Mouse (Mus musculus) neural tube, embryonic 15.5 days (tissue): ENCODE measurements around the gene Dag1. TPM values are rescaled to one million over a fixed set of nuclear protein-coding genes. Genes with fewer than 3 reads are reported as not detected.

ENCODE experiments used
- ATAC-seq: fragments of 200-750 bp; cut with Nextera tagmentation; 2 replicates; pipeline ENCODE4 v1.8.0; 2017; ENCODE audit warnings: mild to moderate bottlenecking, moderate TSS enrichment, moderate library complexity; ENCODE audit not compliant: low FRiP score
- H3K27ac ChIP-seq: fragments of 300-500 bp; sonication (generic); replicated peaks from 2 replicates; pipeline ENCODE4 v1.5.1; 2015; ENCODE audit warnings: mild to moderate bottlenecking, inconsistent platforms
- H3K27me3 ChIP-seq: fragments of 300-500 bp; sonication (generic); replicated peaks from 2 replicates; pipeline ENCODE4 v1.6.1; 2015; ENCODE audit warnings: inconsistent platforms
- H3K36me3 ChIP-seq: fragments of 300-500 bp; sonication (generic); 2 replicates; pipeline ENCODE4 v1.6.1; 2015; ENCODE audit warnings: inconsistent platforms
- H3K4me1 ChIP-seq: fragments of 300-500 bp; sonication (generic); 2 replicates; pipeline ENCODE4 v1.6.1; 2015; ENCODE audit warnings: inconsistent platforms
- H3K4me2 ChIP-seq: fragments of 300-500 bp; sonication (generic); 2 replicates; pipeline ENCODE4 v1.6.1; 2015; ENCODE audit warnings: inconsistent platforms, mild to moderate bottlenecking, moderate library complexity
- H3K4me3 ChIP-seq: fragments of 300-500 bp; sonication (generic); replicated peaks from 2 replicates; pipeline ENCODE4 v1.5.1; 2015; ENCODE audit warnings: mild to moderate bottlenecking, inconsistent platforms
- H3K9ac ChIP-seq: fragments of 300-500 bp; sonication (generic); replicated peaks from 2 replicates; pipeline ENCODE4 v1.6.1; 2015; ENCODE audit warnings: mild to moderate bottlenecking, inconsistent platforms
- H3K9me3 ChIP-seq: fragments of 300-500 bp; sonication (generic); replicated peaks from 2 replicates; pipeline ENCODE4 v1.6.1; 2016; ENCODE audit warnings: inconsistent platforms
- WGBS: fragments of 180-500 bp; shearing (Covaris S2); methylation state at CpG from one replicate; pipeline ENCODE4 v1.1.7; 2015; ENCODE audit warnings: mixed read lengths; 5-methylcytosine and 5-hydroxymethylcytosine counted together
- polyA plus RNA-seq: library from polyadenylated mRNA; unstranded; fragments of >200 nt; fragmentation: Nextera tagmentation; extraction: Ambion mirVana; gene quantifications from 2 replicates; pipeline ENCODE4 v1.2.1, GENCODE M21; 2015

Gene Dag1
- polyA plus RNA-seq, 1 experiment from 2014 or later, result 64.0 TPM

DNA sequence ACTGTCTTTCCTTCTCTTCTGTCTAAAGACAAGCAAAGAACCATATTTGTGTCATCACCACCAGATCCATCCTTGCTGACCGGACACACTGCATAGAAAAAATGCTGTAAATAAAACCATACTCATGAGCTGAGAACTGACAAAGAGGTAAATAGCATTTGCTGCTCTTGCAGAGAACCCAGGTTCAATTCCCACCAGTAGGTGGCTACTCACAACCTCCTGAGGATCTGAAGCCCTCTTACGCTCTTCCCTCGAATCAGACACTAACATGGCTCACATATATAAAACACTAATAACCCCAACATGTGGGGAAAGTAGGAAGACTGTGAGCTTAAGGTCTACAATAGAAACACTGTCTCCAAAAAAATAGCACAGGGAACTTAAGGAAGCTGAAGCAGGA is 18.8 kb downstream of the Dag1 start:
- no peak for ATAC-seq

GRCm38 (mm10) chr9:108244540-108244939 is 19.2 kb downstream of the Dag1 start:
- no peak overlapping the region for H3K9ac ChIP-seq
- no peak for ATAC-seq
- H3K36me3 ChIP-seq, result peaks cover 30% of the 10 kb centered on the region
- no peak overlapping the region for H3K4me2 ChIP-seq
- no peaks in the 10 kb centered on the region for H3K27me3 ChIP-seq
- WGBS, result 96% methylated on average over 3 of the region's 3 CpGs
- H3K4me3 ChIP-seq, result no peak overlapping the region
- H3K4me1 ChIP-seq, result no peaks in the 10 kb centered on the region
- no peaks in the 10 kb centered on the region for H3K9me3 ChIP-seq
- H3K27ac ChIP-seq, result no peak overlapping the region

More for the DNA sequence above, 18.8 kb downstream of the Dag1 start:
- 90% methylated on average over 3 of the region's 3 CpGs for WGBS
- Histone ChIP-seq H3K4me1 (no peaks in the 10 kb centered on the region), H3K27ac (no peak overlapping the region), H3K9me3 (no peaks in the 10 kb centered on the region), H3K4me2 (no peak overlapping the region), H3K27me3 (no peaks in the 10 kb centered on the region), H3K4me3 (no peak overlapping the region), H3K9ac (no peak overlapping the region), H3K36me3 (peaks cover 31% of the 10 kb centered on the region)

- no peaks in the 10 kb centered on the region for H3K27me3 ChIP-seq
- H3K36me3 ChIP-seq, result peaks cover 3% of the 10 kb centered on the region; the same call in 1 of the 2 replicates
- H3K4me1 ChIP-seq, result no peaks in the 10 kb centered on the region
- 75% methylated on average over 5 of the region's 5 CpGs for WGBS
- H3K27ac ChIP-seq, result no peak overlapping the region
- H3K4me2 ChIP-seq, result no peak overlapping the region
- H3K4me3 ChIP-seq, result no peak overlapping the region
- ATAC-seq, result no peak
- no peak overlapping the region for H3K9ac ChIP-seq
- H3K9me3 ChIP-seq, result no peaks in the 10 kb centered on the region
Observed at GRCm38 (mm10) chr9:108239951-108240350, 23.8 kb downstream of the Dag1 start.

GRCm38 (mm10) chr9:108238831-108239230 is 24.9 kb downstream of the Dag1 start:
- H3K27me3 ChIP-seq, result no peaks in the 10 kb centered on the region
- no peak overlapping the region for H3K9ac ChIP-seq
- H3K27ac ChIP-seq, result no peak overlapping the region
- H3K4me3 ChIP-seq, result no peak overlapping the region
- WGBS, result 85% methylated on average over 3 of the region's 3 CpGs
- 0 out of 2 replicates have a peak, but pooled peaks cover 5% of the 10 kb centered on the region for H3K36me3 ChIP-seq
- no peaks in the 10 kb centered on the region for H3K9me3 ChIP-seq
- H3K4me1 ChIP-seq, result no peaks in the 10 kb centered on the region
- no peak for ATAC-seq
- no peak overlapping the region for H3K4me2 ChIP-seq

- Histone ChIP-seq H3K9me3 (no peaks in the 10 kb centered on the region), H3K9ac (no peak overlapping the region), H3K27ac (no peak overlapping the region), H3K4me3 (no peak overlapping the region), H3K27me3 (no peaks in the 10 kb centered on the region), H3K4me2 (no peak overlapping the region), H3K4me1 (no peaks in the 10 kb centered on the region), H3K36me3 (0 out of 2 replicates have a peak, but pooled peaks cover 5% of the 10 kb centered on the region)
- 92% methylated on average over 2 of the region's 2 CpGs for WGBS
- ATAC-seq, result no peak
Observed at GRCm38 (mm10) chr9:108238402-108238801, 25.4 kb downstream of the Dag1 start.

DNA sequence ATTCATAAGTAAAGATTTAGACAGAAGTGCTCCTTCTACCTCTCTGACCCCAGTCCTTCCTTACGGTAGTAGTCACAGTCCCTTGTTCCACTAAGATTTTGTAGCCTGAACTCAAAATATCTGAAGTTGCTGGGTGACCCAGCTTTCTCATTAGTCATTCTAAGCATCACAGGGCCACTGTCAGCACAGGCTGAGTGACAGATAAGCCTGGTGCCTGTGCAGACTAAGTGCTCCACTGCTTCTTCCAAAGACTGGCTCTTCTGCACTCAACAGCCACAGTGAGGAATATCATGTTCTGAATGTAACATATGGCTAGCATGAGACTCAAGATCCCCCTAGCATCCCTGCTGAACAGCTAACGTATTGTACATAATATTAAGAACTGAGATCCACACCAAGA is 29.1 kb downstream of the Dag1 start:
- ATAC-seq, result no peak

DNA sequence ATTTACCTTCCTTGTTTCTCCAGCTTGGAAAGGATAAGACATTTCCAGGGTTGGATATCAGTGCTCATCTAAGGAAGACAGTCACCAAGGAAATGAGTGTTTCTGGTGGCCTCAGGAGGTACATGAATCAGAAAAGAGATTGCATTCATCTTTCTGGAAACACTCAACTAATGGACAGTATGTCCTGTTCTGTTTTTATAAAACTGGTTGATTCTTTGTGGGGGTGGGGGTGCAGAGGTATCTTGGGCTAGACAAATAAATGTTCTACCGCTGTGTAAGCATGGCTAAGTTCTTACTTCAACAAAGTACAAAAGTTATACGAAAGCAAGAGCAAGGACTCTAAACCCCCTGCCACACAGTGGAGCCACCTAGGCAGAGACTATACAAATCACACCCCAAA is 30.9 kb downstream of the Dag1 start:
- no peaks in the 10 kb centered on the region for H3K27me3 ChIP-seq
- no peaks in the 10 kb centered on the region for H3K9me3 ChIP-seq
- H3K9ac ChIP-seq, result no peak overlapping the region
- H3K27ac ChIP-seq, result no peak overlapping the region
- ATAC-seq, result no peak
- H3K4me1 ChIP-seq, result peaks cover 2% of the 10 kb centered on the region; the same call in 1 of the 2 replicates
- H3K4me3 ChIP-seq, result no peak overlapping the region
- WGBS, result 96% methylated on average over 2 of the region's 2 CpGs
- H3K4me2 ChIP-seq, result no peak overlapping the region
- H3K36me3 ChIP-seq, result peaks cover 15% of the 10 kb centered on the region; the same call in 1 of the 2 replicates

More for the DNA sequence above, 29.1 kb downstream of the Dag1 start:
- H3K4me2 ChIP-seq, result no peak overlapping the region
- no peaks in the 10 kb centered on the region for H3K4me1 ChIP-seq
- H3K9ac ChIP-seq, result no peak overlapping the region
- no peaks in the 10 kb centered on the region for H3K27me3 ChIP-seq
- no peak overlapping the region for H3K4me3 ChIP-seq
- peaks cover 11% of the 10 kb centered on the region; the same call in 1 of the 2 replicates for H3K36me3 ChIP-seq
- H3K27ac ChIP-seq, result no peak overlapping the region
- H3K9me3 ChIP-seq, result no peaks in the 10 kb centered on the region
- 92% methylated on average over 2 of the region's 2 CpGs for WGBS

DNA sequence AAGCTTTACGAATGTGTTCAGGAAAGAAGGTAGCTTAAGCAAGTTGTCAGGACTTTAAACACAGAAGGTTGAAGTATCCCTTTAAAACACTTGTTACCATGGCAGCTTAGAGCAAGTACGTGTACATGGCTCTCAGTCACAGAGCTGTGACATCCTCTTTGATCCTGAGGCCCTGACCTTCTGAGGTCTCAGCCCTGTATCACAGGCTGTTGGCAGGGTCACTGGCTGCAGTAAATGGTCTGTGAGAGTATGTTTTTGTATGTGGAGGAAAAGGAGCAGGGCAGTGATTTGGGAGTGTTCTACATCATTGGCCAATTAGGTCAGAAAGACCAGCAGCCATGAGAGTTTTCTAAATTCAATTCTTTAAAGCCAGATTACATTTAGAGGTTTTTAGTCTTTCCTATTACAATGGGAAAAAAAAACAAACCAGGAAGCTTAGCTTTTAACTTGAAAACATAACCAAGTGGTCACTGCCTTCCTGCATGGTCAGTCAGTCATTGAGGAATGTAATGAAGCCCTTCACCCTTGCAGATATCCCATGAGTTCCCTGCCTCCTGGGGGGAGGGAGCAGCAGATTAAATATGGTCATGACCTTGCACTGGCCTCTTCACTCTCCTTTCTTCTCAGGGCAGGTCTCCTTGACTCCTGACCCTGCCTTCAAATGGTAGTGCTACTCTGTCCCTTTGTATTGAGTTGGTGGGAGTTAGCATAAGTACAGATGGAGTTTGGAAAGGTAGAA is 35.7 kb downstream of the Dag1 start:
- no peaks in the 10 kb centered on the region for H3K9me3 ChIP-seq
- no peak overlapping the region for H3K4me2 ChIP-seq
- H3K9ac ChIP-seq, result no peak overlapping the region
- peaks cover 2% of the 10 kb centered on the region; the same call in 1 of the 2 replicates for H3K4me1 ChIP-seq
- no peak overlapping the region for H3K4me3 ChIP-seq
- H3K27me3 ChIP-seq, result no peaks in the 10 kb centered on the region
- WGBS, result 24% methylated on average over 2 of the region's 2 CpGs
- peaks cover 10% of the 10 kb centered on the region; the same call in 1 of the 2 replicates for H3K36me3 ChIP-seq
- H3K27ac ChIP-seq, result no peak overlapping the region
- no peak for ATAC-seq

- ATAC-seq, result no peak
- Histone ChIP-seq H3K36me3 (peaks cover 6% of the 10 kb centered on the region; the same call in 1 of the 2 replicates), H3K9me3 (no peaks in the 10 kb centered on the region), H3K9ac (no peak overlapping the region), H3K27me3 (no peaks in the 10 kb centered on the region), H3K4me2 (no peak overlapping the region), H3K27ac (no peak overlapping the region), H3K4me1 (peaks cover 11% of the 10 kb centered on the region; the same call in 1 of the 2 replicates), H3K4me3 (no peak overlapping the region)
- 89% methylated on average over 2 of the region's 2 CpGs for WGBS
Observed at GRCm38 (mm10) chr9:108225166-108225565, 38.6 kb downstream of the Dag1 start.

- H3K4me3 ChIP-seq, result no peak overlapping the region
- H3K27me3 ChIP-seq, result no peaks in the 10 kb centered on the region
- no peaks in the 10 kb centered on the region for H3K36me3 ChIP-seq
- H3K9me3 ChIP-seq, result no peaks in the 10 kb centered on the region
- WGBS, result 78% methylated on average over 1 of the region's 1 CpGs
- H3K4me2 ChIP-seq, result no peak overlapping the region
- no peak overlapping the region for H3K9ac ChIP-seq
- no peak for ATAC-seq
- peaks cover 17% of the 10 kb centered on the region; the same call in 1 of the 2 replicates for H3K4me1 ChIP-seq
- H3K27ac ChIP-seq, result no peak overlapping the region
Observed at GRCm38 (mm10) chr9:108223633-108224032, 40.1 kb downstream of the Dag1 start.

GRCm38 (mm10) chr9:108221566-108221965 is 42.2 kb downstream of the Dag1 start:
- Histone ChIP-seq H3K4me2 (no peak overlapping the region), H3K9me3 (no peaks in the 10 kb centered on the region), H3K4me1 (peaks cover 14% of the 10 kb centered on the region; the same call in 1 of the 2 replicates), H3K36me3 (peaks cover 14% of the 10 kb centered on the region), H3K27ac (no peak overlapping the region), H3K27me3 (no peaks in the 10 kb centered on the region), H3K9ac (no peak overlapping the region), H3K4me3 (no peak overlapping the region)
- ATAC-seq, result no peak
- WGBS, result 87% methylated on average over 3 of the region's 3 CpGs

DNA sequence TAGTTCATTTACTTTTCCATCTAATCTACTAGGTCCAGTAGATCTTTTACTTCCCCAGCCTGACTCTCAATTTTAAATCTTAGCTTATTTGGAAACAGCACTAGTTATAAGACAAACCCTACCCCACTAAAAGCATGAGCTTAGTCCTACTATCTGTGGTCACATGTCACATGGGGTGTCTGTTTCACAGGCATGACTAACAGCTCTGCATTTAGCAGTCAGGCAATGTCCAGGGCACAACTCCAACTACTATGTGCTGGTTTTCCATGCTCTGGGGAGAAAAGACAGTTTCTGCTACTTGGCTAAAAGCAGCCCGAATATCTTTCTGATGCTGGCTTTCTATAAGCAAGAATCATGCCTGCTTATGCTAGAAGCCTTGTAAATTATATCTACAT is 43.4 kb downstream of the Dag1 start:
- H3K36me3 ChIP-seq, result peaks cover 20% of the 10 kb centered on the region
- 77% methylated on average over 1 of the region's 1 CpGs for WGBS
- H3K9me3 ChIP-seq, result no peaks in the 10 kb centered on the region
- H3K4me2 ChIP-seq, result no peak overlapping the region
- ATAC-seq, result no peak
- peaks cover 14% of the 10 kb centered on the region; the same call in 1 of the 2 replicates for H3K4me1 ChIP-seq
- no peak overlapping the region for H3K4me3 ChIP-seq
- H3K27me3 ChIP-seq, result no peaks in the 10 kb centered on the region
- H3K27ac ChIP-seq, result no peak overlapping the region
- H3K9ac ChIP-seq, result no peak overlapping the region
